Mouse (Mus musculus) limb, embryonic 14.5 days (tissue): ENCODE results near the gene Tph1. TPM values are rescaled to one million over a fixed set of nuclear protein-coding genes. Genes with fewer than 3 reads are reported as not detected.
A peak's percentile ranks its signal among the peaks of the same experiment; 100 is the strongest.

Experiments
- ATAC-seq: fragments of 200-750 bp; cut with Nextera tagmentation; 2 replicates; pipeline ENCODE4 v1.8.0; 2017; ENCODE audit warnings: low read depth, moderate number of reproducible peaks, moderate TSS enrichment; ENCODE audit not compliant: low FRiP score
- DNase-seq: peaks from one replicate; pipeline ENCODE4 v3.0.0-alpha.2; 2015; ENCODE audit warnings: low spot score
- H3K27ac ChIP-seq: fragments of 300-500 bp; sonication (generic); replicated peaks from 2 replicates; pipeline ENCODE4 v1.5.1; 2014; ENCODE audit warnings: low read depth, mild to moderate bottlenecking, low read length, moderate library complexity, mixed read lengths
- H3K27me3 ChIP-seq: fragments of 300-500 bp; sonication (generic); 2 replicates; pipeline ENCODE4 v1.6.1; 2014; ENCODE audit warnings: low read length, mixed read lengths; ENCODE audit not compliant: control insufficient read depth, insufficient read depth
- H3K36me3 ChIP-seq: fragments of 300-500 bp; sonication (generic); 2 replicates; pipeline ENCODE4 v1.6.1; 2014; ENCODE audit warnings: mild to moderate bottlenecking, low read length, moderate library complexity, mixed read lengths; ENCODE audit not compliant: control insufficient read depth, insufficient read depth
- H3K4me1 ChIP-seq: fragments of 300-500 bp; sonication (generic); 2 replicates; pipeline ENCODE4 v1.6.1; 2014; ENCODE audit warnings: antibody characterized with exemption, low read length, mixed read lengths; ENCODE audit not compliant: control insufficient read depth, insufficient read depth
- H3K4me2 ChIP-seq: fragments of 300-500 bp; sonication (generic); replicated peaks from 2 replicates; pipeline ENCODE4 v1.6.1; 2014; ENCODE audit warnings: low read depth, mild to moderate bottlenecking, low read length, moderate library complexity; ENCODE audit not compliant: severe bottlenecking
- H3K4me3 ChIP-seq: fragments of 300-500 bp; sonication (generic); replicated peaks from 2 replicates; pipeline ENCODE4 v1.5.1; 2014; ENCODE audit warnings: low read length
- H3K9ac ChIP-seq: fragments of 300-500 bp; sonication (generic); 2 replicates; pipeline ENCODE4 v1.6.1; 2014; ENCODE audit warnings: mild to moderate bottlenecking, low read depth, low read length, moderate library complexity; ENCODE audit not compliant: severe bottlenecking
- H3K9me3 ChIP-seq: fragments of 300-500 bp; sonication (generic); 2 replicates; pipeline ENCODE4 v1.6.1; 2016; ENCODE audit warnings: low read length; ENCODE audit not compliant: control insufficient read depth
- POLR2A ChIP-seq: fragments of 200-500 bp; IDR thresholded peaks from 2 replicates; pipeline ENCODE4 v1.8.0; 2012; ENCODE audit warnings: inconsistent platforms, mild to moderate bottlenecking, moderate library complexity, borderline replicate concordance; ENCODE audit not compliant: insufficient read depth, insufficient read length; ENCODE audit errors: extremely low read depth
- WGBS: fragments of 180-500 bp; shearing (Covaris S2); extraction: QIAGEN DNeasy Blood & Tissue Kit; methylation state at CpG from one replicate; pipeline ENCODE4 v1.1.7; 2014; 5-methylcytosine and 5-hydroxymethylcytosine counted together
- polyA plus RNA-seq, 2 experiments: library from polyadenylated mRNA; depleted of rRNA in 1 of 2; stranded (reverse) in 1 of 2; unstranded in 1 of 2; fragments of >200 nt; fragmentation: Nextera tagmentation in 1 of 2; extraction: Ambion mirVana in 1 of 2; gene quantifications; 2 replicates each; pipeline versions ENCODE4 v1.2.1 to v1.2.3; 2012 to 2014

Gene Tph1
- polyA plus RNA-seq, 2 experiments: 0.29 to 1.6 TPM

- 11% methylated on average over 32 of the region's 32 CpGs for WGBS
- no peak; the same call in 1 of the 2 replicates for ATAC-seq
- Histone ChIP-seq H3K9me3 (no peaks in the 10 kb centered on the region), H3K36me3 (no peaks in the 10 kb centered on the region), H3K4me1 (no peaks in the 10 kb centered on the region), H3K9ac (peak overlapping the region; percentile 69), H3K27me3 (no peaks in the 10 kb centered on the region), H3K4me2 (peak overlapping the region; percentile 87), H3K4me3 (peak overlapping the region; percentile 63), H3K27ac (no peak overlapping the region; the same call in 1 of the 2 replicates)
- no peak for DNase-seq
- no peak for TF ChIP-seq POLR2A
These were observed 33.2 kb downstream of the Tph1 start for GRCm38 (mm10) chr7:46638889-46639691.

- Histone ChIP-seq H3K9ac (no peak overlapping the region), H3K36me3 (peaks cover under 1% of the 10 kb centered on the region), H3K27ac (no peak overlapping the region), H3K4me1 (no peaks in the 10 kb centered on the region), H3K9me3 (no peaks in the 10 kb centered on the region), H3K4me2 (no peak overlapping the region), H3K27me3 (no peaks in the 10 kb centered on the region), H3K4me3 (no peak overlapping the region)
- ATAC-seq (no peak), DNase-seq (no peak)
- WGBS: 79% methylated on average over 8 of the region's 8 CpGs
- no peak for TF ChIP-seq POLR2A
These were observed 43.9 kb downstream of the Tph1 start for GRCm38 (mm10) chr7:46628375-46628975.

- no peak for ATAC-seq
These were observed 48.4 kb downstream of the Tph1 start for GRCm38 (mm10) chr7:46623979-46624378.

GRCm38 (mm10) chr7:46618416-46619110 is 53.8 kb downstream of the Tph1 start:
- Histone ChIP-seq H3K36me3 (no peaks in the 10 kb centered on the region), H3K4me2 (no peak overlapping the region), H3K4me3 (no peak overlapping the region), H3K9ac (no peak overlapping the region), H3K27ac (no peak overlapping the region), H3K27me3 (no peaks in the 10 kb centered on the region), H3K9me3 (no peaks in the 10 kb centered on the region), H3K4me1 (no peaks in the 10 kb centered on the region)
- 88% methylated on average over 23 of the region's 23 CpGs for WGBS
- TF ChIP-seq POLR2A: no peak
- no peak for DNase-seq
- ATAC-seq: no peak

More at GRCm38 (mm10) chr7:46623979-46624378, 48.4 kb downstream of the Tph1 start:
- no peaks in the 10 kb centered on the region for H3K9me3 ChIP-seq
- TF ChIP-seq POLR2A: no peak
- H3K9ac ChIP-seq: no peak overlapping the region
- no peak overlapping the region for H3K4me2 ChIP-seq
- 60% methylated on average over 2 of the region's 3 CpGs for WGBS
- no peak overlapping the region for H3K4me3 ChIP-seq
- H3K27ac ChIP-seq: no peak overlapping the region
- H3K4me1 ChIP-seq: no peaks in the 10 kb centered on the region
- DNase-seq: no peak
- no peaks in the 10 kb centered on the region for H3K27me3 ChIP-seq
- H3K36me3 ChIP-seq: no peaks in the 10 kb centered on the region

- no peak overlapping the region for H3K4me3 ChIP-seq
- no peaks in the 10 kb centered on the region for H3K27me3 ChIP-seq
- DNase-seq (no peak), ATAC-seq (no peak)
- no peaks in the 10 kb centered on the region for H3K9me3 ChIP-seq
- 89% methylated on average over 7 of the region's 7 CpGs for WGBS
- no peak for TF ChIP-seq POLR2A
- H3K9ac ChIP-seq: no peak overlapping the region
- peaks cover 6% of the 10 kb centered on the region; the same call in 1 of the 2 replicates for H3K36me3 ChIP-seq
- no peak overlapping the region for H3K4me2 ChIP-seq
- peaks cover 4% of the 10 kb centered on the region; the same call in 1 of the 2 replicates for H3K4me1 ChIP-seq
- H3K27ac ChIP-seq: no peak overlapping the region
These were observed 55.8 kb downstream of the Tph1 start for GRCm38 (mm10) chr7:46616429-46617005.
